Mouse (Mus musculus) spleen, adult 2 months (tissue): Measurements from ENCODE around the gene Car3. TPM values are rescaled to one million over a fixed set of nuclear protein-coding genes. Genes with fewer than 3 reads are reported as not detected.

Source experiments
- DNase-seq, 2 experiments: peaks; one replicate each; pipeline versions ENCODE4 v3.0.0 to v3.0.0-alpha.2; 2012 to 2021; ENCODE audit warnings: low spot score in 2 of 2, low read depth in 1 of 2
- H3K27ac ChIP-seq: fragments of 200-500 bp; 2 replicates; pipeline ENCODE4 v1.5.1; 2012; ENCODE audit warnings: low read length, inconsistent platforms; ENCODE audit not compliant: insufficient read depth
- H3K27me3 ChIP-seq: fragments of 200-500 bp; 2 replicates; pipeline ENCODE4 v1.6.1; 2012; ENCODE audit warnings: mild to moderate bottlenecking, moderate library complexity, low read length, inconsistent platforms; ENCODE audit not compliant: control insufficient read depth, insufficient read depth
- H3K36me3 ChIP-seq: fragments of 200-500 bp; 2 replicates; pipeline ENCODE4 v1.6.1; 2012; ENCODE audit warnings: mild to moderate bottlenecking, low read length, inconsistent platforms; ENCODE audit not compliant: control insufficient read depth, insufficient read depth
- H3K4me1 ChIP-seq: fragments of 200-500 bp; 2 replicates; pipeline ENCODE4 v1.6.1; 2011; ENCODE audit warnings: inconsistent platforms; ENCODE audit not compliant: control insufficient read depth, insufficient read depth, insufficient read length
- H3K4me3 ChIP-seq: fragments of 200-500 bp; 2 replicates; pipeline ENCODE4 v1.5.1; 2011; ENCODE audit warnings: mild to moderate bottlenecking, inconsistent platforms; ENCODE audit not compliant: insufficient read depth, insufficient read length; ENCODE audit errors: extremely low read depth
- CTCF ChIP-seq: fragments of 200-500 bp; IDR thresholded peaks from 2 replicates; pipeline ENCODE4 v1.5.1; 2011; ENCODE audit warnings: mild to moderate bottlenecking, inconsistent platforms; ENCODE audit not compliant: insufficient read depth, insufficient read length, insufficient replicate concordance; ENCODE audit errors: extremely low read depth
- POLR2A ChIP-seq: fragments of 200-500 bp; IDR thresholded peaks from 2 replicates; pipeline ENCODE4 v1.6.1; 2011; ENCODE audit warnings: low read depth, low read length, inconsistent platforms
- WGBS: fragments of 180-500 bp; shearing (Covaris S2); methylation state at CpG from one replicate; pipeline ENCODE4 v1.1.7; 2018; 5-methylcytosine and 5-hydroxymethylcytosine counted together
- polyA plus RNA-seq: library from polyadenylated mRNA; depleted of rRNA; stranded (reverse); fragments of >200 nt; gene quantifications from 2 replicates; pipeline ENCODE4 v1.2.3, GENCODE M21; 2012

The Car3 gene
- polyA plus RNA-seq, 1 experiment, result 21.4 TPM

GRCm38 (mm10) chr3:14861787-14862186 is 1.5 kb upstream of the Car3 start:
- no peaks in the 10 kb centered on the region for H3K36me3 ChIP-seq
- no peak overlapping the region for H3K4me3 ChIP-seq
- H3K27ac ChIP-seq, result no peak overlapping the region
- peaks cover 7% of the 10 kb centered on the region for H3K27me3 ChIP-seq
- no peak for DNase-seq
- WGBS, result 77% methylated on average over 4 of the region's 4 CpGs
- TF ChIP-seq CTCF (no peak), POLR2A (no peak)
- peaks cover 5% of the 10 kb centered on the region; the same call in 1 of the 2 replicates for H3K4me1 ChIP-seq

GRCm38 (mm10) chr3:14862654-14863021 is 674 bp upstream of the Car3 start:
- H3K4me3 ChIP-seq, result no peak overlapping the region
- TF ChIP-seq CTCF (no peak), POLR2A (no peak)
- no peaks in the 10 kb centered on the region for H3K36me3 ChIP-seq
- DNase-seq, result no peak
- no peak overlapping the region for H3K27ac ChIP-seq
- H3K4me1 ChIP-seq, result peaks cover 5% of the 10 kb centered on the region; the same call in 1 of the 2 replicates
- whole genome bisulfite sequencing, result 8% methylated on average over 9 of the region's 9 CpGs
- peaks cover 7% of the 10 kb centered on the region for H3K27me3 ChIP-seq

GRCm38 (mm10) chr3:14863922-14864321 is 610 bp downstream of the Car3 start:
- Histone ChIP-seq H3K4me1 (peaks cover 5% of the 10 kb centered on the region; the same call in 1 of the 2 replicates), H3K36me3 (no peaks in the 10 kb centered on the region), H3K27ac (no peak overlapping the region), H3K4me3 (no peak overlapping the region), H3K27me3 (peaks cover 7% of the 10 kb centered on the region)
- WGBS, result 93% methylated on average over 2 of the region's 2 CpGs
- no peak for DNase-seq
- TF ChIP-seq POLR2A (no peak), CTCF (no peak)

- Histone ChIP-seq H3K36me3 (no peaks in the 10 kb centered on the region), H3K4me3 (no peak overlapping the region), H3K27ac (no peak overlapping the region), H3K4me1 (peaks cover 7% of the 10 kb centered on the region), H3K27me3 (peaks cover 7% of the 10 kb centered on the region)
- TF ChIP-seq POLR2A (no peak), CTCF (no peak)
- DNase-seq, result no peak
- WGBS, result 53% methylated on average over 2 of the region's 2 CpGs
These were observed 2.6 kb downstream of the Car3 start for GRCm38 (mm10) chr3:14865941-14866340.

GRCm38 (mm10) chr3:14869779-14870178 is 6.5 kb downstream of the Car3 start:
- no peaks in the 10 kb centered on the region for H3K36me3 ChIP-seq
- 18% methylated on average over 11 of the region's 11 CpGs for WGBS
- peaks cover 2% of the 10 kb centered on the region; the same call in 1 of the 2 replicates for H3K4me1 ChIP-seq
- DNase-seq, result peak; percentile 65 to 77
- H3K27me3 ChIP-seq, result no peaks in the 10 kb centered on the region
- no peak overlapping the region for H3K27ac ChIP-seq
- peak; percentile 83; the same call in 1 of the 2 replicates for TF ChIP-seq CTCF
- TF ChIP-seq POLR2A, result no peak
- peak overlapping the region; percentile 48; the same call in 1 of the 2 replicates for H3K4me3 ChIP-seq

GRCm38 (mm10) chr3:14870528-14870927 is 7.2 kb downstream of the Car3 start:
- no peak for DNase-seq
- Histone ChIP-seq H3K27ac (no peak overlapping the region), H3K4me3 (no peak overlapping the region), H3K4me1 (peaks cover 2% of the 10 kb centered on the region; the same call in 1 of the 2 replicates), H3K27me3 (no peaks in the 10 kb centered on the region), H3K36me3 (no peaks in the 10 kb centered on the region)
- TF ChIP-seq CTCF (no peak), POLR2A (no peak)
- 49% methylated on average over 1 of the region's 1 CpGs for WGBS

- TF ChIP-seq CTCF (no peak), POLR2A (no peak)
- Histone ChIP-seq H3K4me1 (peaks cover 6% of the 10 kb centered on the region; the same call in 1 of the 2 replicates), H3K27ac (no peak overlapping the region), H3K4me3 (no peak overlapping the region), H3K27me3 (no peaks in the 10 kb centered on the region), H3K36me3 (no peaks in the 10 kb centered on the region)
- WGBS, result 14% methylated on average over 7 of the region's 7 CpGs
- peak in 1 of 2 experiments; percentile 25 for DNase-seq
These were observed 8.1 kb downstream of the Car3 start for GRCm38 (mm10) chr3:14871386-14871785.
